Mouse (Mus musculus): Measurements from ENCODE around the gene Bnc2. TPM values are rescaled to one million over a fixed set of nuclear protein-coding genes. Genes with fewer than 3 reads are reported as not detected.

Gene Bnc2
- polyA plus RNA-seq (2012; rRNA removed): 58.2 and 65.5 TPM in 2 replicates

GRCm38 (mm10) chr4:84675171-84675973 is at the start of gene Bnc2:
Bnc2 (minus strand) TSS chr4:84675275.

Other genes with a start within 250 kb of the Bnc2 start
- 4.0 and 4.8 TPM in 2 replicates for gene Cntln, start 209.0 kb upstream of the Bnc2 start, polyA plus RNA-seq (2012; rRNA removed)

Measured in ovary, adult 2 months (tissue).